Mouse (Mus musculus) embryonic facial prominence, embryonic 12.5 days (tissue): Measurements from ENCODE around the gene Fam107a. TPM values are rescaled to one million over a fixed set of nuclear protein-coding genes. Genes with fewer than 3 reads are reported as not detected.
A peak's percentile ranks its signal among the peaks of the same experiment; 100 is the strongest.

Experiments
- ATAC-seq: fragments of 200-750 bp; cut with Nextera tagmentation; 2 replicates; pipeline ENCODE4 v1.8.0; 2017; ENCODE audit not compliant: insufficient number of reproducible peaks, insufficient read depth, low FRiP score, low TSS enrichment
- H3K27ac ChIP-seq: fragments of 300-500 bp; sonication (generic); 2 replicates; pipeline ENCODE4 v1.5.1; 2016; ENCODE audit warnings: mild to moderate bottlenecking
- H3K27me3 ChIP-seq: fragments of 300-500 bp; sonication (generic); 2 replicates; pipeline ENCODE4 v1.6.1; 2016; ENCODE audit warnings: mild to moderate bottlenecking, moderate library complexity
- H3K36me3 ChIP-seq: fragments of 300-500 bp; sonication (generic); 2 replicates; pipeline ENCODE4 v1.6.1; 2016; ENCODE audit warnings: mild to moderate bottlenecking
- H3K4me1 ChIP-seq: fragments of 300-500 bp; sonication (generic); 2 replicates; pipeline ENCODE4 v1.6.1; 2016
- H3K4me2 ChIP-seq: fragments of 300-500 bp; sonication (generic); replicated peaks from 2 replicates; pipeline ENCODE4 v1.6.1; 2016; ENCODE audit warnings: mild to moderate bottlenecking, moderate library complexity
- H3K4me3 ChIP-seq: fragments of 300-500 bp; sonication (generic); 2 replicates; pipeline ENCODE4 v1.5.1; 2016; ENCODE audit warnings: mild to moderate bottlenecking
- H3K9ac ChIP-seq: fragments of 300-500 bp; sonication (generic); 2 replicates; pipeline ENCODE4 v1.6.1; 2016; ENCODE audit warnings: mild to moderate bottlenecking, moderate library complexity
- H3K9me3 ChIP-seq: fragments of 300-500 bp; sonication (generic); 2 replicates; pipeline ENCODE4 v1.6.1; 2016; ENCODE audit warnings: mild to moderate bottlenecking, moderate library complexity
- WGBS: fragments of 180-500 bp; shearing (Covaris S2); methylation state at CpG from one replicate; pipeline ENCODE4 v1.1.7; 2016; 5-methylcytosine and 5-hydroxymethylcytosine counted together
- polyA plus RNA-seq: library from polyadenylated mRNA; unstranded; fragments of >200 nt; fragmentation: Nextera tagmentation; extraction: Ambion mirVana; gene quantifications from 2 replicates; pipeline ENCODE4 v1.2.1, GENCODE M21; 2016

Fam107a gene
- polyA plus RNA-seq, 1 experiment from 2014 or later, result 1.9 TPM

- ATAC-seq, result no peak
- H3K36me3 ChIP-seq, result no peaks in the 10 kb centered on the region
- WGBS, result 82% methylated on average over 3 of the region's 3 CpGs
- H3K27ac ChIP-seq, result no peak overlapping the region
- H3K9ac ChIP-seq, result no peak overlapping the region
- H3K4me1 ChIP-seq, result peaks cover 14% of the 10 kb centered on the region
- no peaks in the 10 kb centered on the region for H3K9me3 ChIP-seq
- no peak overlapping the region for H3K4me2 ChIP-seq
- no peak overlapping the region for H3K4me3 ChIP-seq
- H3K27me3 ChIP-seq, result no peaks in the 10 kb centered on the region
Measured at GRCm38 (mm10) chr14:8334511-8334910, 16.7 kb upstream of the Fam107a start.

- WGBS, result 64% methylated on average over 11 of the region's 11 CpGs
- Histone ChIP-seq H3K36me3 (no peaks in the 10 kb centered on the region), H3K9ac (no peak overlapping the region), H3K4me3 (no peak overlapping the region), H3K27me3 (no peaks in the 10 kb centered on the region), H3K4me1 (peaks cover 14% of the 10 kb centered on the region), H3K9me3 (no peaks in the 10 kb centered on the region), H3K4me2 (no peak overlapping the region), H3K27ac (peak overlapping the region; percentile 12; the same call in 1 of the 2 replicates)
- no peak for ATAC-seq
Measured at GRCm38 (mm10) chr14:8332314-8333252, 14.8 kb upstream of the Fam107a start.

GRCm38 (mm10) chr14:8331307-8331905 is 13.6 kb upstream of the Fam107a start:
- H3K4me2 ChIP-seq, result no peak overlapping the region
- H3K9me3 ChIP-seq, result no peaks in the 10 kb centered on the region
- no peaks in the 10 kb centered on the region for H3K27me3 ChIP-seq
- H3K4me1 ChIP-seq, result peaks cover 20% of the 10 kb centered on the region
- H3K36me3 ChIP-seq, result no peaks in the 10 kb centered on the region
- no peak overlapping the region for H3K4me3 ChIP-seq
- WGBS, result 65% methylated on average over 14 of the region's 14 CpGs
- H3K9ac ChIP-seq, result no peak overlapping the region
- H3K27ac ChIP-seq, result no peak overlapping the region
- no peak for ATAC-seq

GRCm38 (mm10) chr14:8330390-8330789 is 12.6 kb upstream of the Fam107a start:
- H3K27me3 ChIP-seq, result no peaks in the 10 kb centered on the region
- peaks cover 20% of the 10 kb centered on the region for H3K4me1 ChIP-seq
- H3K27ac ChIP-seq, result no peak overlapping the region
- 68% methylated on average over 6 of the region's 6 CpGs for whole genome bisulfite sequencing
- H3K4me2 ChIP-seq, result no peak overlapping the region
- H3K9ac ChIP-seq, result no peak overlapping the region
- no peak for ATAC-seq
- H3K9me3 ChIP-seq, result no peaks in the 10 kb centered on the region
- H3K4me3 ChIP-seq, result no peak overlapping the region
- no peaks in the 10 kb centered on the region for H3K36me3 ChIP-seq

GRCm38 (mm10) chr14:8329552-8329951 is 11.7 kb upstream of the Fam107a start:
- no peak overlapping the region for H3K9ac ChIP-seq
- 68% methylated on average over 4 of the region's 4 CpGs for WGBS
- H3K27ac ChIP-seq, result no peak overlapping the region
- no peaks in the 10 kb centered on the region for H3K9me3 ChIP-seq
- no peak overlapping the region for H3K4me3 ChIP-seq
- H3K27me3 ChIP-seq, result no peaks in the 10 kb centered on the region
- H3K36me3 ChIP-seq, result no peaks in the 10 kb centered on the region
- no peak overlapping the region for H3K4me2 ChIP-seq
- no peak for ATAC-seq
- H3K4me1 ChIP-seq, result peaks cover 20% of the 10 kb centered on the region

- H3K36me3 ChIP-seq, result no peaks in the 10 kb centered on the region
- H3K9ac ChIP-seq, result no peak overlapping the region
- 22% methylated on average over 1 of the region's 1 CpGs for WGBS
- no peak overlapping the region for H3K4me3 ChIP-seq
- ATAC-seq, result no peak
- peak overlapping the region; percentile 46; the same call in 1 of the 2 replicates for H3K27ac ChIP-seq
- H3K4me2 ChIP-seq, result no peak overlapping the region
- no peaks in the 10 kb centered on the region for H3K27me3 ChIP-seq
- H3K9me3 ChIP-seq, result no peaks in the 10 kb centered on the region
- peaks cover 16% of the 10 kb centered on the region for H3K4me1 ChIP-seq
Measured at GRCm38 (mm10) chr14:8327371-8327770, 9.5 kb upstream of the Fam107a start.

GRCm38 (mm10) chr14:8326961-8327360 is 9.1 kb upstream of the Fam107a start:
- Histone ChIP-seq H3K4me3 (no peak overlapping the region), H3K4me1 (peaks cover 13% of the 10 kb centered on the region), H3K27ac (peak overlapping the region; percentile 46; the same call in 1 of the 2 replicates), H3K9me3 (no peaks in the 10 kb centered on the region), H3K4me2 (no peak overlapping the region), H3K27me3 (no peaks in the 10 kb centered on the region), H3K9ac (no peak overlapping the region), H3K36me3 (no peaks in the 10 kb centered on the region)
- no peak for ATAC-seq

GRCm38 (mm10) chr14:8325746-8326145 is 7.9 kb upstream of the Fam107a start:
- ATAC-seq, result no peak
- no peaks in the 10 kb centered on the region for H3K27me3 ChIP-seq
- 85% methylated on average over 4 of the region's 4 CpGs for WGBS

GRCm38 (mm10) chr14:8320528-8320927 is 2.7 kb upstream of the Fam107a start:
- no peak overlapping the region for H3K4me3 ChIP-seq
- H3K4me1 ChIP-seq, result peaks cover 20% of the 10 kb centered on the region
- WGBS, result 79% methylated on average over 3 of the region's 3 CpGs
- no peak overlapping the region for H3K4me2 ChIP-seq
- H3K9me3 ChIP-seq, result no peaks in the 10 kb centered on the region
- no peaks in the 10 kb centered on the region for H3K36me3 ChIP-seq
- no peak overlapping the region for H3K9ac ChIP-seq
- no peak for ATAC-seq
- H3K27ac ChIP-seq, result no peak overlapping the region
- H3K27me3 ChIP-seq, result peaks cover 32% of the 10 kb centered on the region

More at GRCm38 (mm10) chr14:8325746-8326145, 7.9 kb upstream of the Fam107a start:
- Histone ChIP-seq H3K4me2 (no peak overlapping the region), H3K4me3 (no peak overlapping the region), H3K27ac (no peak overlapping the region), H3K9me3 (no peaks in the 10 kb centered on the region), H3K36me3 (no peaks in the 10 kb centered on the region), H3K4me1 (peaks cover 5% of the 10 kb centered on the region), H3K9ac (no peak overlapping the region)

- 2% methylated on average over 23 of the region's 23 CpGs for WGBS
- Histone ChIP-seq H3K4me3 (peak overlapping the region; percentile 29), H3K36me3 (no peaks in the 10 kb centered on the region), H3K4me2 (peak overlapping the region; percentile 55), H3K9ac (peak overlapping the region; percentile 34), H3K4me1 (peaks cover 26% of the 10 kb centered on the region), H3K27me3 (peaks cover 33% of the 10 kb centered on the region), H3K9me3 (no peaks in the 10 kb centered on the region), H3K27ac (no peak overlapping the region)
- no peak for ATAC-seq
Measured at GRCm38 (mm10) chr14:8316366-8317193, 1.2 kb downstream of the Fam107a start.

GRCm38 (mm10) chr14:8315169-8315568 is 2.7 kb downstream of the Fam107a start:
- peaks cover 33% of the 10 kb centered on the region for H3K27me3 ChIP-seq
- H3K4me2 ChIP-seq, result no peak overlapping the region

More at GRCm38 (mm10) chr14:8315169-8315568, 2.7 kb downstream of the Fam107a start:
- no peak for ATAC-seq
- Histone ChIP-seq H3K9me3 (no peaks in the 10 kb centered on the region), H3K36me3 (no peaks in the 10 kb centered on the region), H3K4me1 (peaks cover 26% of the 10 kb centered on the region), H3K4me3 (no peak overlapping the region), H3K9ac (no peak overlapping the region), H3K27ac (no peak overlapping the region)
- WGBS, result 72% methylated on average over 6 of the region's 6 CpGs
